Mouse (Mus musculus): ENCODE results near the gene Sumf2. TPM values are rescaled to one million over a fixed set of nuclear protein-coding genes. Genes with fewer than 3 reads are reported as not detected.

The Sumf2 gene
- total RNA-seq, 4 experiments from 2014 or later: 5.9 to 11.7 (median 10.7) TPM

GRCm38 (mm10) chr5:129908242-129908965 is 61.6 kb downstream of the Sumf2 start, which contains the start of gene Nupr1l:
Nupr1l (plus strand) TSS chr5:129908540.
- peak; percentile 86 for DNase-seq (ENCODE audit: low spot score)

- DNase-seq (ENCODE audit: low spot score): no peak
These were observed 62.4 kb downstream of the Sumf2 start for GRCm38 (mm10) chr5:129909147-129909546.

GRCm38 (mm10) chr5:129909591-129909990 is 62.8 kb downstream of the Sumf2 start:
- no peak for DNase-seq (ENCODE audit: low spot score)

Other genes starting within 250 kb of the Sumf2 start
- gene Zfp11, start 176.9 kb upstream of the Sumf2 start, total RNA-seq (2022): 1 to 10 TPM; 2.9 to 3.9 (median 3.1) TPM
- not detected for gene Sept14, start 138.5 kb upstream of the Sumf2 start, total RNA-seq (2022)
- 10 to 100 TPM; 86.3 to 98.9 (median 90.7) TPM for gene Mrps17, start 131.5 kb upstream of the Sumf2 start, total RNA-seq (2022)
- gene Nipsnap2, start 121.9 kb upstream of the Sumf2 start, total RNA-seq (2022): 1,000 to 10,000 TPM in 2 of 4 experiments, 100 to 1,000 TPM in 2; 969 to 1,032 (median 999) TPM
- 1 to 10 TPM; 8.0 to 10.0 (median 8.6) TPM for gene Psph, start 59.5 kb upstream of the Sumf2 start, total RNA-seq (2022)
- 1,000 to 10,000 TPM; 1,037 to 1,147 (median 1,095) TPM for gene Chchd2, start 40.5 kb downstream of the Sumf2 start, total RNA-seq (2022)
- under 1 TPM; 0.19 to 0.47 (median 0.39) TPM for gene Zbed5, start 48.7 kb downstream of the Sumf2 start, total RNA-seq (2022)
- 10 to 100 TPM; 14.9 to 25.5 (median 21.2) TPM for gene Phkg1, start 51.6 kb downstream of the Sumf2 start, total RNA-seq (2022)
- gene Nupr1l, start 61.6 kb downstream of the Sumf2 start, total RNA-seq (2022): 1 to 10 TPM in 2 of 4 experiments, under 1 TPM in 2; 0.47 to 1.7 (median 1.0) TPM
- gene Vkorc1l1, start 95.0 kb downstream of the Sumf2 start, total RNA-seq (2022): 10 to 100 TPM; 14.7 to 18.3 (median 17.0) TPM
- 10 to 100 TPM; 11.7 to 14.2 (median 12.8) TPM for gene Gusb, start 156.1 kb downstream of the Sumf2 start, total RNA-seq (2022)
- gene Asl, start 182.3 kb downstream of the Sumf2 start, total RNA-seq (2022): 1 to 10 TPM; 3.0 to 7.1 (median 6.3) TPM
- gene Crcp, start 182.3 kb downstream of the Sumf2 start, total RNA-seq (2022): 10 to 100 TPM; 11.5 to 16.1 (median 14.5) TPM
- gene Tpst1, start 226.3 kb downstream of the Sumf2 start, total RNA-seq (2022): 10 to 100 TPM in 1 of 4 experiments, 1 to 10 TPM in 3; 8.2 to 10.6 (median 9.3) TPM